Mouse (Mus musculus) megakaryocyte progenitor cell, adult 5-6 weeks (primary cell): ENCODE measurements around the gene Cul3. TPM values are rescaled to one million over a fixed set of nuclear protein-coding genes. Genes with fewer than 3 reads are reported as not detected.

Experiments
- ATAC-seq: replicated peaks from 2 replicates; pipeline ENCODE4 v1.8.0; 2016; ENCODE audit warnings: mild to moderate bottlenecking, moderate TSS enrichment, inconsistent platforms; ENCODE audit not compliant: poor library complexity
- total RNA-seq, 2 experiments: library from RNA; stranded (forward) in 1 of 2; stranded (reverse) in 1 of 2; fragments of 157-497, 149-512 nt in 1 of 2; fragments of 200-1000 nt in 1 of 2; gene quantifications; 2 replicates each; pipeline versions ENCODE4 v1.2.3 to v1.2.4; 2015 to 2017

Gene Cul3
- total RNA-seq, 2 experiments from 2014 or later, result 142 to 274 TPM

- peak; percentile 82 for ATAC-seq
Observed at GRCm38 (mm10) chr1:80324370-80324769, 15.9 kb downstream of the Cul3 start.

- no peak for ATAC-seq
Observed at GRCm38 (mm10) chr1:80315533-80316045, 24.7 kb downstream of the Cul3 start.

GRCm38 (mm10) chr1:80293307-80293706 lies 47.0 kb downstream of the Cul3 start:
- peak; percentile 70 for ATAC-seq

GRCm38 (mm10) chr1:80278731-80279130 lies 61.5 kb downstream of the Cul3 start:
- ATAC-seq, result no peak

- ATAC-seq, result no peak
Observed at GRCm38 (mm10) chr1:80260443-80260842, 79.8 kb downstream of the Cul3 start.

GRCm38 (mm10) chr1:80258632-80259031 lies 81.6 kb downstream of the Cul3 start:
- ATAC-seq, result no peak

GRCm38 (mm10) chr1:80253309-80253708 lies 87.0 kb downstream of the Cul3 start:
- ATAC-seq, result no peak

GRCm38 (mm10) chr1:80250247-80250646 lies 90.0 kb downstream of the Cul3 start:
- ATAC-seq, result no peak

GRCm38 (mm10) chr1:80247131-80247530 lies 93.1 kb downstream of the Cul3 start:
- ATAC-seq, result no peak

- ATAC-seq, result peak; percentile 75
Observed at GRCm38 (mm10) chr1:80244123-80244522, 96.2 kb downstream of the Cul3 start.

- no peak for ATAC-seq
Observed at GRCm38 (mm10) chr1:80241579-80241978, 98.7 kb downstream of the Cul3 start.

GRCm38 (mm10) chr1:80240017-80240660 lies 100.1 kb downstream of the Cul3 start:
- ATAC-seq, result no peak

GRCm38 (mm10) chr1:80239481-80239880 lies 100.8 kb downstream of the Cul3 start:
- ATAC-seq, result no peak

- no peak for ATAC-seq
Observed at GRCm38 (mm10) chr1:80236951-80237702, 103.2 kb downstream of the Cul3 start.

- no peak for ATAC-seq
Observed at GRCm38 (mm10) chr1:80236126-80236525, 104.2 kb downstream of the Cul3 start.

- peak; percentile 31; the same call in 1 of the 2 replicates for ATAC-seq
Observed at GRCm38 (mm10) chr1:80230612-80231011, 109.7 kb downstream of the Cul3 start.

- ATAC-seq, result no peak
Observed at GRCm38 (mm10) chr1:80224839-80225412, 115.4 kb downstream of the Cul3 start.

- ATAC-seq, result no peak
Observed at GRCm38 (mm10) chr1:80221151-80221550, 119.1 kb downstream of the Cul3 start.

- ATAC-seq, result peak; percentile 24; the same call in 1 of the 2 replicates
Observed at GRCm38 (mm10) chr1:80218268-80218667, 122.0 kb downstream of the Cul3 start, which contains the start of gene Fam124b. TSS of gene Fam124b (minus strand) at chr1:80218473.
